Comparison of ENCODE assay signal across 8 mouse cellular contexts in genomic region chr8:10586956-10587744, GRCm38 (mm10).
A peak's percentile ranks its signal among the peaks of the same experiment; 100 is the strongest.
DNase-seq lines count a peak whose midpoint lies in the region; ATAC-seq lines count a peak whose summit lies in the region.

No protein-coding gene starts in this region.

- peaks cover 18 to 22% of the 10 kb centered on the region in 2 experiments for H3K4me1 ChIP-seq in heart, embryonic 14.5 days (ENCODE audit: control insufficient read depth in 2 of 2, insufficient read depth in 2 of 2, low read length in 2 of 2)
- 0 out of 2 replicates have a peak, but pooled peaks cover 3% of the 10 kb centered on the region for H3K4me1 ChIP-seq in forebrain, embryonic 16.5 days (replicated peaks; ENCODE audit: control insufficient read depth, insufficient read depth, low read length)

- peak overlapping the region; percentile 49 for H3K4me2 ChIP-seq in heart, embryonic 14.5 days (ENCODE audit: low read length)
- no peak overlapping the region for H3K4me2 ChIP-seq in forebrain, embryonic 16.5 days (ENCODE audit: low read length)

- 0 out of 2 replicates have a peak overlapping the region, but pooled peaks have one; percentile 22 for H3K9ac ChIP-seq in heart, embryonic 14.5 days (ENCODE audit: low read length)
- no peak overlapping the region for H3K9ac ChIP-seq in forebrain, embryonic 16.5 days (replicated peaks; ENCODE audit: low read depth, low read length)

- no peak for ATAC-seq in heart, embryonic 14.5 days (ENCODE audit: insufficient number of reproducible peaks, insufficient read depth, low FRiP score, low read depth)
- no peak for ATAC-seq in forebrain, embryonic 16.5 days

- DNase-seq in cerebellum, postnatal 25 days = peak; percentile 36 to 69
- no peak for DNase-seq in cerebellum, adult 11-12 months
- peak; percentile 22 to 58 for DNase-seq in adrenal gland, postnatal 36 days
- DNase-seq in kidney, postnatal 10 days = peak; percentile 77
- DNase-seq in retina, postnatal 7 days (ENCODE audit: low read depth, low spot score) = peak; percentile 19
- DNase-seq in layer of hippocampus, postnatal 25 days (ENCODE audit: extremely low spot score in 1 of 2, low spot score in 1 of 2) = no peak

- H3K27ac ChIP-seq in heart, embryonic 14.5 days (replicated peaks in 1 of 2; ENCODE audit: control insufficient read depth in 1 of 2, insufficient read depth in 1 of 2, low read depth in 2 of 2, low read length in 2 of 2) = peak overlapping the region; percentile 13 to 29; a peak in 2 of 4 replicates
- no peak overlapping the region for H3K27ac ChIP-seq in forebrain, embryonic 16.5 days (ENCODE audit: low read length)

- H3K27me3 ChIP-seq in heart, embryonic 14.5 days (ENCODE audit: control insufficient read depth, insufficient read depth, low read length) = no peaks in the 10 kb centered on the region
- H3K27me3 ChIP-seq in forebrain, embryonic 16.5 days (replicated peaks; ENCODE audit: control insufficient read depth, insufficient read depth, low read length) = no peaks in the 10 kb centered on the region; the same call in 1 of the 2 replicates

- H3K4me3 ChIP-seq in heart, embryonic 14.5 days (ENCODE audit: control insufficient read depth in 1 of 2, insufficient read depth in 1 of 2, low read depth in 1 of 2, low read length in 2 of 2) = no peak overlapping the region
- no peak overlapping the region for H3K4me3 ChIP-seq in forebrain, embryonic 16.5 days (replicated peaks; ENCODE audit: low read length)

- H3K9me3 ChIP-seq in heart, embryonic 14.5 days (ENCODE audit: control insufficient read depth, low read length) = no peaks in the 10 kb centered on the region
- no peaks in the 10 kb centered on the region for H3K9me3 ChIP-seq in forebrain, embryonic 16.5 days (ENCODE audit: control insufficient read depth, low read length)

- 23% methylated on average over 9 of the region's 14 CpGs for WGBS in heart, embryonic 14.5 days
- WGBS in forebrain, embryonic 16.5 days = 23% methylated on average over 11 of the region's 14 CpGs

- H3K36me3 ChIP-seq in heart, embryonic 14.5 days (ENCODE audit: control insufficient read depth, insufficient read depth, low read length) = no peaks in the 10 kb centered on the region
- H3K36me3 ChIP-seq in forebrain, embryonic 16.5 days (ENCODE audit: control insufficient read depth, insufficient read depth) = no peaks in the 10 kb centered on the region

Comparison
In these comparisons a context has a peak if more than half of its experiments do, and no peak if none do; other contexts are left out.
1. DNase-seq: peak in cerebellum, postnatal 25 days (2 of 2), adrenal gland, postnatal 36 days (2 of 2), kidney, postnatal 10 days (single experiment) and retina, postnatal 7 days (single experiment); none in cerebellum, adult 11-12 months (single experiment) and layer of hippocampus, postnatal 25 days (0 of 2).